Mouse (Mus musculus): ENCODE measurements at regions not wholly inside any gene's neighbourhood (a gene's known extent, or its start where the extent isn't known, plus 50 kb on each side); places are given as distances from the start of the nearest gene placed in this dataset.

- DNase-seq = peak in 1 of 2 experiments; percentile 4
These were observed 516.7 kb upstream of the Mgmt start for GRCm38 (mm10) chr7:136377742-136378141.

DNA sequence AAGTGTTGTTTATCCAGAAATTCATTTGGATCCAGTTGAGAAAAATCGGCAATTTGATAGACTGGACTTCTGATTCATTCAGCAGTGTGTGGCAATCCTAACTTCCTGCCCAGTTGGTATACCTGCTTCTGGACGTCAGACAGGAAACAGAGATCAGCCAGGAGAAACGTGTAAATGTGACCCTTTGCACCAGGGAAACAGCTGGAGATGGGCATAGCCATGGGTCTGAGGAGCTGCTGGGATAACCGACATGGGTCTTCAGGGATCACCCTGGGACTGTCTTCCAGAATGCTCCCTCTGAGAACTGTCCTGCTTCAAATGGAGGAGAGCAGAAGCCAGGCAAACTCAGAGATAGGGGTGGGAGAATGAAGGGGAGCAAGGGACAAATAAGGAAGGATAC, 516.1 kb upstream of the Mgmt start:
- no peak for DNase-seq

GRCm38 (mm10) chr7:136379319-136379718, 515.1 kb upstream of the Mgmt start:
- DNase-seq = no peak

DNA sequence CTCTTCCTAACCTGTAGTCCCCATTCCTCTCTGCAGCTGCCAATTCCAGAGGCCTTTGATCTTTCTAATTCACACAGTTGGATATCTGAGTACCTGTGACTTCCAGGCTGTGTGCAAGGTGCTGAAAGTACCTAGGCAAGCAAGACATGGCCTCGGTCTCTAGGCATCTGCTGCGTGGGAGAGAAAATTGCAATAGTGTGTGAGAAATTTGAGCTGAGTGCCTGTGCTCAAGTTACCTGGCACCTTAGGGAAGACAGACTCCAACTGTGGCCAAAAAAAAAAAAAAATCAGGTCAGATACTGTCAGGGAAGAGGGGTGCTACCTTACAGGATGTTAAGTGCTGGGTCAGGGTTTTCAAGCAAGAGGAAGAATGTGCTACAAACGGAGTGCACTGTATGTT, 514.7 kb upstream of the Mgmt start:
- DNase-seq = no peak

GRCm38 (mm10) chr7:136383296-136383695, 511.1 kb upstream of the Mgmt start:
- no peak for DNase-seq

- DNase-seq = no peak
These were observed 506.7 kb upstream of the Mgmt start for GRCm38 (mm10) chr7:136387736-136388135.

GRCm38 (mm10) chr7:136390066-136390465, 504.3 kb upstream of the Mgmt start:
- DNase-seq = no peak

GRCm38 (mm10) chr7:136393454-136393853, 501.0 kb upstream of the Mgmt start:
- no peak for DNase-seq

DNA sequence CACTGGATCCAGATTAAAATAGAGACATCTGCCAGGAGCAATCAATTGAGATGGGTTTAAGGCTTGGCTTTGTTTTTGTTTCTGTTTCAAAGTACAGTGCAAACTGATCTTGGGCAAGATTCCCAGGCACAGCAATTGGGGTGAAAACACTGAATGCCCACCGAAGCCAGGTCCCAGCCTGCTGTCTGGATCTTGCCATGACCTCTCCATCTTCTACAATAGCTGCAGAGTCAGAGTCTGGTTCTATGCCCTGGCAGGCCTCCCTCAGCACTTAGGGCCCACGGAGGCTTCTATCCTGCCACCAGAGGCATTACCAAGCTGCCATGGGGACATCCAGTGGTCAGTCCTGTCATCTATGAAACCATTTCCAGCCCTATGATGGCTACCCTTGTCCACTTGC, 498.6 kb upstream of the Mgmt start:
- no peak for DNase-seq

GRCm38 (mm10) chr7:136397101-136397500, 497.3 kb upstream of the Mgmt start:
- no peak for DNase-seq

GRCm38 (mm10) chr7:136402688-136403597, 491.5 kb upstream of the Mgmt start:
- DNase-seq = no peak

DNA sequence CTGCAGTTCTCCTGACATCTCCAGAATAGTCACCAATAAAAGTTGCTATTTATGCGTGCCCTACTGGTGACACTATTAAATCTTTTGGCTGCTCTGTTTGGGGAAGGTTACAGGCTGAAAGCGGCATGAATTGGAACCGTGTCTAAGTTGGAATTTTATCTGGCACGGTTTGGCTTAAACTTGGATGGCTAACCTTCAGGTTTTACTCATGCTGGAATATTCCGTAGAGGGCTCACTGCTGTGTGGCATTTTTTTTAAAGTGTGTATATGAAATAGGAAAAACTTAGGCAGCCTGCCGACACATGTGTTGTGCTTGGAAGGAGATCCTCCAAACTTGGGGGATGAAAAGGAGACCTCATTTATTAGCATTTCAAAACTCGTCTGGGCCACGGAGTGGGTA, 489.0 kb upstream of the Mgmt start:
- peak; percentile 8 to 27 for DNase-seq

GRCm38 (mm10) chr7:136406258-136407100, 487.9 kb upstream of the Mgmt start:
- DNase-seq = peak; percentile 11 to 45

- DNase-seq = no peak
These were observed 479.6 kb upstream of the Mgmt start for GRCm38 (mm10) chr7:136414808-136415207.

GRCm38 (mm10) chr7:136417327-136417726, 477.1 kb upstream of the Mgmt start:
- no peak for DNase-seq

DNA sequence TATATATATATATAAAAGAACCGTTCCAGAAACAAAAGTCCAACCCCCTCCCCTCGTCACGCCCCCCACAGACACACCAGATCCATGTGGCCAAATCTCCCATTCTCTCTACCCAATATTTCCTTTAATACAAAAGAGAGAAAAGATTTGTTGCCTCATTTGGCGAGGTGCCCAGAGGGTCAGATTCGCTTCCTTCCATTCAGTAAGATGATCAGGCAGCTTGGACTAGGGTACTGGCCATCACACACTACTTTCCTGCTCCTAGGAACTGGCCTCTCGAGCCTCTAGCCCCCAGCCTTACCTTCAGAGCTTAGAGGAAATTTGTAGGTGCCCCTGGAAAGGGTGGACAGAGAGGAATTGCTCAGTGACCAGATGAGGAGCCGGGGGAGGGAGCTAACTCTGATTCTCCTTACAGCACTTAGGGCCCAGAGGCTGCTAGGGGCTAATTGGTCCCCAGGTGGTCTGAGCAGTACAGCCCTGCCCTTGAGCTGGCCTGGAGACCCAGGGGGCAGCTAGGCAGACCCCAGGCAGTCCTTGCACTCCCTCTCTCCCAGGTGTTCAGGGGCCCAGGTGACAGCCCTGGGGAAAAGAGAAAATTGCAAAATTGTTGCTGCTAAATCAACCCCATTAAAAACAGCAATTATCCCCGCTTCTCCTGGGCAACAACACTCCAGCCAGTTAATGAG, 470.4 kb upstream of the Mgmt start:
- DNase-seq = peak; percentile 46 to 61

GRCm38 (mm10) chr7:136427164-136427563, 467.2 kb upstream of the Mgmt start:
- DNase-seq = peak in 1 of 2 experiments; percentile 7

- DNase-seq = no peak
These were observed 464.1 kb upstream of the Mgmt start for GRCm38 (mm10) chr7:136430085-136431011.

GRCm38 (mm10) chr7:136433699-136434098, 460.7 kb upstream of the Mgmt start:
- no peak for DNase-seq

GRCm38 (mm10) chr7:136434510-136434909, 459.9 kb upstream of the Mgmt start:
- no peak for DNase-seq

GRCm38 (mm10) chr7:136443436-136443835, 451.0 kb upstream of the Mgmt start:
- no peak for DNase-seq

Measured in adrenal gland, postnatal 36 days (tissue).